Mouse (Mus musculus): Measurements from ENCODE around the gene Sox6. TPM values are rescaled to one million over a fixed set of nuclear protein-coding genes. Genes with fewer than 3 reads are reported as not detected.

Sox6 gene
- polyA plus RNA-seq, 1 experiment from 2014 or later = 3.5 TPM

DNA sequence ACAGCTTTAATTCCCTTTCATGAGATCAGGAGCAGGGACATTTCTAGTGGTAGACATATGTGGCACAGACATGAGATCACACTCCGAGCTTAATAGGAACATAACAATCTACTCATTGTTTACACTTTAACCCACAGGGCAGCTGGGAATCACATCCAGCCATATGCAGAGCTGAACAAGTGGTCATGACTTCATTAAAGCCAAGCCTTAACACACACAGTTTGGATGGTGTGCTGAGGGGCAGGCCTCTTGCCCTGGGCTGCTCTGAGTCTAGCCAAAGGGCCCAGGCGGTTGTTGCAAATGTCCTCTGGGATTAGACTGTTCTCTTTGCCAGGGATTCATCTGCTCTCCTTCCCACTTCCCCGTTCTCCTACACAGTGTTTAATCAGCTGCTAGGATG is 204.9 kb downstream of the Sox6 start:
- ChIA-PET CTCF (no interaction called here), POLR2A (no interaction called here)
- no peaks in the 10 kb centered on the region for H3K27me3 ChIP-seq
- DNase-seq (ENCODE audit: low read depth, low spot score) = no peak
- in situ Hi-C loops (cut with MboI; ENCODE audit: low pct_unique_long_range_greater_than_20kb) = no loop called here
- no peak for TF ChIP-seq CTCF (IDR thresholded peaks at IDR 0.05)
- no peak for ATAC-seq

DNA sequence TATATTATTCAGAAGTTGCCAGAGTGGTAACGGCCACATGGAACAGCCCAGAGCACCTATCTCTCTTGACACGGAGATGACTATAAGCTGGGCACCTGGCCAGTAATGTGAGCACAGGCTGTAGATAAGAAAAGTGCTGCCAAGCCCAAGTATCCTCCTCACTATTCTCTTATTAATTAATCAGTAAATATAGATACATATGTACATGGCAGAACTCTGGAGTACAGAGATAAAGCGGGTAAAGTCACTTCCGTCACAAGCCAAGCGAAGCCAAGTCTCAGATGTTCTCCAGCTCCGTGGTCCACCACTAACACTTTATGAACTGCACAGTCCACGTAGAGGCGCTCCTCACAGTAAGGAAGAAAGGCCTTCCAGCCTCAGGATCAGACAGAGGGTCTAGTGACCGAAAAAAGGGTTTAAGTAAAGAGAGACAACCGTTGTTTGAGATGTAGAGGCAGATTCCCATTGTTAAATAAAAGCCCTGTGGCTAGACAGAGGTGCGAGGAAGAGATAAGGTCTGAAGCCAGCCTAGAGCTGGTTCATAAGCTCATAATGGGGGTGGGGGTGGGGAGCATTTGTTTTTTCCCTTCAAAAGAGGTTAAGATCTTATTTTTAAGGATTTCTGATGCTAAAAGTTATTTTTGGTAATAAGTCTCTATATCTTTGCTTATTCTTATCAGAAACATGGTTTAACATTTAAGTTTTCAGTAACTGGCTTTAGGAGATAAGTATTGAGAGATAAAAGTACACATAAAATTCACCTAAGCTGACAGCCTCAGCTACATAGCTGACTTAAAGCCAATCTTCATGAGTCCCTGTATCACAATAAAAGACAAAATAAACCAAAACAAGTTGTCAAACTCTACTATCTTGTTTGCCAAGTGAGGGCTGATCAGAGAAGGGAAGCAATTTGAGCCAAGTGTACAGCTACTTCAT is 207.4 kb downstream of the Sox6 start:
- no peaks in the 10 kb centered on the region for H3K27me3 ChIP-seq
- no peak for TF ChIP-seq CTCF (IDR thresholded peaks at IDR 0.05)
- in situ Hi-C loops (cut with MboI; ENCODE audit: low pct_unique_long_range_greater_than_20kb) = no loop called here
- ChIA-PET CTCF (no interaction called here), POLR2A (no interaction called here)
- ATAC-seq (no peak), DNase-seq (ENCODE audit: low read depth, low spot score) (no peak)

DNA sequence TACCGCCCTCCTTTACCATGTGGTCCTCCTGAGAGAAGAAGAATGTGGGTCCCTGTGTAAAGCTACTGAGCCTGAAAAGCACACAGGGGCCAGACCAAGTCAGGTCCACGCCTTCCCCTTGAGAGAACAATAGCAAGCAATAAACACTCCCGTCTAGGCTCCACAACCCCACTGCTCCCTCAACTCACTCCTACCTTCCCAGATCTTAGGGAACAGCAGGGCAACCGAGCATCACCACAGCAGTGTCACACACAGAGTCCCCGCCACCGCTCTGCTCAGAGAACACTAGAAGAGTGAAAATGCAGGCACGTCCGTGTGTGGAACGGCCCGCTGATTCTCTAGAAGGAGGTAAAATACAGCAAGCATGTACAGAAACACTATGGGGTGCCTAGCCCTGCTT is 208.2 kb downstream of the Sox6 start:
- TF ChIP-seq CTCF (IDR thresholded peaks at IDR 0.05) = no peak
- H3K27me3 ChIP-seq = no peaks in the 10 kb centered on the region
- DNase-seq (ENCODE audit: low read depth, low spot score) (no peak), ATAC-seq (no peak)
- in situ Hi-C loops (cut with MboI; ENCODE audit: low pct_unique_long_range_greater_than_20kb) = no loop called here
- ChIA-PET POLR2A (interaction anchor here (0.6 kb wide), 1 partner anchor 118 kb away, joined by 6 read pairs; no protein-coding TSS in a partner anchor), CTCF (no interaction called here)

DNA sequence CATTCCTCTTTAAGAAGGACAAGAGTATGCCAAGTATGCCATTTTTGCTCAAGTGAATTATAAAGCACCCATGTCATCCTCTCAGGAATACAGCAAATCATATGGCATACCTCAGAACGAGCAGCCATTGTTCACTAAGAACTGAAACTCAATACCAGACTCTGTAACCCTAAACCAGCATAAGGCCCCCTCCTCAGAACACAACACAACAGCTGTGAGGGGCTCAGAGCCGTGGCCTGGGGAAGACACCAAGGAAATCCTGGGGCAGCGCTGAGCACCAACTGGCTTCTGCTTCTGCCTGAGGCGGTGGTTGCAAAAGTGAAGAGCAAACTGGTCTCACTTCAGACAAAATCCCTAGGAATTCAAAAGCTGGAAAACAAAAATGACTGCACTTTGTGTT is 208.8 kb downstream of the Sox6 start:
- no peak for TF ChIP-seq CTCF (IDR thresholded peaks at IDR 0.05)
- POLR2A ChIA-PET = no interaction called here
- no peaks in the 10 kb centered on the region for H3K27me3 ChIP-seq
- CTCF ChIA-PET = no interaction called here
- in situ Hi-C loops (cut with MboI; ENCODE audit: low pct_unique_long_range_greater_than_20kb) = no loop called here
- DNase-seq (ENCODE audit: low read depth, low spot score) (no peak), ATAC-seq (no peak)

DNA sequence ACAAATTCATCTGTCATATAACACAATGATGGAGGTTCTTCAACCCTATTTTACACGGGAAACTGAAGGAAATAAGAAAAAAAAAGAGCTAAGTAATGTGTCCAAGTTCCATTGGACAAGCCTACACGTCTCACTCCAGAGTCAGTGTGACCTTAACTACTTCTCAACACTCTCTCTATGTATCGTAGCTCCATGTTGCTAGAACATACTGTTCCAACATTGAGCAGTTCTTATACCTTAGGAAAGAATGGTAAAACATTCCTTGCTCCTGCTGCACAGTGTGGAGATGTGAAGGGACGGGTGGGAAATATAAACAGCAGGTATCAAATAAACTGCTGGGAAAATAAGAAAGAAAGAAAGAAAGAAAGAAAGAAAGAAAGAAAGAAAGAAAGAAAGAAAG is 209.3 kb downstream of the Sox6 start:
- ChIA-PET POLR2A (no interaction called here), CTCF (no interaction called here)
- H3K27me3 ChIP-seq = no peaks in the 10 kb centered on the region
- TF ChIP-seq CTCF (IDR thresholded peaks at IDR 0.05) = no peak
- in situ Hi-C loops (cut with MboI; ENCODE audit: low pct_unique_long_range_greater_than_20kb) = no loop called here
- ATAC-seq (no peak), DNase-seq (ENCODE audit: low read depth, low spot score) (no peak)

DNA sequence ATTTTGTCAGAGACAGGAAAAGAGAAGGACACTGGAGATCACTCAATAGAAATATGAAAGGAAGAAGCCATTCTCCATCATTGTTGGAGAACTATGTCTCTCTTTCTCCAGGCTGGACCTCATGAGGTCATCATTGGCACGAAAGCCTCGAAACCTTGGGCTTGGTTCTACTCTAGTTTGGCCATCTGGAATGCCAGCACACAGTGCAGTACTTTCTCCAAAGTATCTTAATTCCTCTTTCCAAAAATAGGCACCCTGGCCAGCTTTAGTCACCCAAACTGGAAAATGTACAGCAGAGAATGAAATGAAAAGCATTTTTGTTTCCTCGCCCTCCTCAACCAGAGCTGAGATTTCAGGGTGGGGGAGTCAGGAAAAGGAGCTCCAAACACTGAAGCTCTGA is 213.3 kb downstream of the Sox6 start:
- ATAC-seq (no peak), DNase-seq (ENCODE audit: low read depth, low spot score) (no peak)
- no peaks in the 10 kb centered on the region for H3K27me3 ChIP-seq
- no peak for TF ChIP-seq CTCF (IDR thresholded peaks at IDR 0.05)
- ChIA-PET CTCF (no interaction called here), POLR2A (no interaction called here)
- in situ Hi-C loops (cut with MboI; ENCODE audit: low pct_unique_long_range_greater_than_20kb) = no loop called here

DNA sequence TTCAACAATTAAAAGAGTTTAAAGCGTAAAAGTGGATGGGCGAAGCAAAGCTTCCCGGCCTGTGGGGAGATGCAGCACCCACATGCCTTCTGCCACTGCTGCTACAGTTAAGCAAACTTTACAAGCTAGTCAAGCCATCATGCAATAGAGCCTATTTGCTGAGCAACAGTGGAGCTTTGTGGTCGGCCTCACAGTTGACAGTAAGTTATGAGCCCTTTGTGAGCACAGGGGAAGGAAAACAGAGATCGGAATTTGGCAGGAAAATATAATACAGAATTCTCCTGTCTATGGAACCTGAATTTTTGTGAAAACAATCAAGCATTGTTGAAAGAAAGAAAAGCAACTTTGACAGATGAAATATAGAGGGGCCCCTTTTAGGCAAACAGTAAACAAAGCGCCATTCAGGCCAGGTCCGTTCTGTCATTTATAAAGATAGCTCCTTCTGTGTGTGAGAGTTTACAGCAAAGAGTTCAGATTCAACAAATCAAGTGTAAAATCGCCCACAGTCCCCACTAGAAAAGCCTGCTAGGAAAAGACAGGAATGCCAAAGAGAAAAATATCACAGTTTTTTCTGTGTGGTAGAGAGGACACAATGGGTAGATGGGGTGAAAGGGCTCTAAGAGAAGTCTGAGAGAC is 213.9 kb downstream of the Sox6 start:
- no peak for TF ChIP-seq CTCF (IDR thresholded peaks at IDR 0.05)

DNA sequence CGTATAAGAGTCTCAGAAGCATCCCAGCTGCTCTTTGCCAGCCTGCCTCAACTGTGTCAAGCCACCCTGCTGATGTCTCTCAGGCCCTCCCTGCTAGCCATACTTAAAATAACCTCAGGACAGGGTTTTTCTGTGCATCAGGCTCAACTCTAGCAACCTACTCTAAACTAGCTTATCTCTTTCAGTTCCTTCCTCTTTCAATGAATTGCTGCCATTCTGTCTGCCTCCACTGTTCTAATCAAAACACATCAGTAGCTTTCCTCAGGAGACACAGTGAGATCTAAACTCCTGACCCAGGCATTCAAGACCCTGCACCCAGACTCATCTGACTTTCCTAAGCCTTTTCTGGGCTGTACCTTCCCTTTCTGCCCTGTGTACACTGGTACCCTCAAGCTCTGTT is 219.5 kb downstream of the Sox6 start:
- no peak for ATAC-seq
- H3K27me3 ChIP-seq = no peaks in the 10 kb centered on the region
- ChIA-PET CTCF (interaction anchor here (0.9 to 1.0 kb wide), 2 partner anchors 8 to 29 kb away, joined by 3 read pairs; no protein-coding TSS in a partner anchor), POLR2A (interaction anchor here (0.7 kb wide), 1 partner anchor 9 kb away, joined by 3 read pairs; no protein-coding TSS in a partner anchor)
- in situ Hi-C loops (cut with MboI; ENCODE audit: low pct_unique_long_range_greater_than_20kb) = no loop called here
- no peak for DNase-seq (ENCODE audit: low read depth, low spot score)
- no peak for TF ChIP-seq CTCF (IDR thresholded peaks at IDR 0.05)

More for the DNA sequence above, 213.9 kb downstream of the Sox6 start:
- no peak for ATAC-seq
- DNase-seq (ENCODE audit: low read depth, low spot score) = no peak
- CTCF ChIA-PET = no interaction called here
- POLR2A ChIA-PET = no interaction called here
- in situ Hi-C loops (cut with MboI; ENCODE audit: low pct_unique_long_range_greater_than_20kb) = no loop called here
- no peaks in the 10 kb centered on the region for H3K27me3 ChIP-seq

DNA sequence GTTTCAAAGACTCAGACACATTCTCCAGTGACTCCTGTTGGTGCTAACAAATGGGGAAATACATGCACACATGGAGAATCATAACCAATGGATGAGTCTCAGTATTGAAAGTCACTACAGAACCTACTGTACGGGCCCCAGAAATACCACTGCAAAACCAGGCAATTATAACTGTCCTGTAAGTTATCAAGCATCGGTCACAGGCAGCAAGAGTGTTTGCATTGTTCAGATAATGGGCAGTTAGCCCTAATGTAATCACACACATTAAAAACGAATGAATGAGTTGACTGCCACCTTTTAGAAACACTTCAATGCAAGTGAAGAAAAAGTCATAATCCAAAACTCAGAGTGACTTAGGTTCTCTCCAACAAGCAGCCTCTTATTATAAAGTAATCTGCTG is 235.3 kb downstream of the Sox6 start:
- DNase-seq (ENCODE audit: low read depth, low spot score) = no peak
- no peak for TF ChIP-seq CTCF (IDR thresholded peaks at IDR 0.05)
- ChIA-PET POLR2A (no interaction called here), CTCF (interaction anchor here (1.6 kb wide), 1 partner anchor 218 kb away, joined by 3 read pairs; no protein-coding TSS in a partner anchor)
- ATAC-seq = no peak
- no peaks in the 10 kb centered on the region for H3K27me3 ChIP-seq
- in situ Hi-C loops (cut with MboI; ENCODE audit: low pct_unique_long_range_greater_than_20kb) = no loop called here

DNA sequence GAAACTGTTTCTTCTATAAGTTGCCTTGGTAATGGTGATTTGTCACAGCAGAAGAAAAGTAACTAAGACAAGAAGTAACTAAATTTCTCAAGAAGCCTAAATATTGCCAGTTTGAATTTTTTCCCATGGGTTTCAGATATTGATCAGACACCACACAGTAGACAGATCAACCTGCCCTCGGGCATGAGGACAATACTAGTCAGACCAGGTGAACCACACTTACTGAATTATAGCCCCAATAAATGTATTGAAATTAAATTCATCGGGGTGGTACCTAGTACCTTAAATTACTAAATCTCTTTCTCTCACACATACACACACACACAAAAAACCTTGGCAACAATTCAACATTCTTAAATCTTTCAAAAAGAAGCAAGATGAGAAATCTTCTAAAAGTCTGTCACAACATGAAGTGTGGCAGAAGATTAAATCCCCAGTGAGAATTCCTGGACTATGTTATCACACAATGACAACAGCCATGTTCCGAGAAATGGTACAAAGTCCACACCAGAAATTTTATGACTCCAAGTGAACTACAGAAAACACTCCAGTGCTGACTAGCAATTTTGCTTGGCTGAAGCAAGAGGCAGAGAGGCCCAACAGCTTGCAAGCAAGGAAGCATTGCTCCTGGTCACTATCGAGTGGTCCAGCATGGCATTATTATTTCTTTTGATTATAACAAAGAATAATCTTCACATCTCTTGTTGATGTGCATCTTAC is 244.3 kb downstream of the Sox6 start:
- in situ Hi-C loops (cut with MboI; ENCODE audit: low pct_unique_long_range_greater_than_20kb) = no loop called here
- TF ChIP-seq CTCF (IDR thresholded peaks at IDR 0.05) = no peak
- no peak for ATAC-seq
- CTCF ChIA-PET = no interaction called here
- DNase-seq (ENCODE audit: low read depth, low spot score) = no peak
- H3K27me3 ChIP-seq = no peaks in the 10 kb centered on the region
- POLR2A ChIA-PET = no interaction called here

DNA sequence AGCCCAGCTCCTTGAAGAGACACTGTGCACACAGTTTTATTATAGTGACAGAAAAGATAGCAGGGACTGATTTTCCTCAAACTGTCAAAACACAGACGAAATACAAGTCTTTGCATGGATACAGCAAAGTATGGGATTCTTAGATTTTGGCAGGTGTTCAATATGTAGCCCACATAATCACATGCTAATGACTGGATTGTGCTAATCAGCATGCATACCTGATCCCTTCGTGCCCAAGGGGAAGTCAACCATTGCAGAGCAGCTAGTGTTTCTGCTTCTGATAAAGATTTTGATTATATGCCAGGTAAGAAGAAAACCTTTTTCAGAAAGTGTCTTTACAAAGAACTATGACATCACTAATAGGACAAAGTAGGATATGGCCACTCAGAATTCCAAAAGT is 245.8 kb downstream of the Sox6 start:
- CTCF ChIA-PET = no interaction called here
- POLR2A ChIA-PET = no interaction called here
- in situ Hi-C loops (cut with MboI; ENCODE audit: low pct_unique_long_range_greater_than_20kb) = no loop called here
- ATAC-seq (no peak), DNase-seq (ENCODE audit: low read depth, low spot score) (no peak)
- no peaks in the 10 kb centered on the region for H3K27me3 ChIP-seq
- TF ChIP-seq CTCF (IDR thresholded peaks at IDR 0.05) = no peak

Data from Patski (cell line).